Mouse (Mus musculus) brain, embryonic 18.5 days (tissue): ENCODE measurements around the gene Nt5c2.
"Not testable (repeated sequence)": the region's sequence is repeated elsewhere in the genome, so short reads cannot be mapped to it uniquely, and the experiment has no call there.

ENCODE experiments used
- DNase-seq: peaks from one replicate; pipeline ENCODE4 v3.0.0-alpha.2; 2012; ENCODE audit warnings: low read depth, low spot score

The Nt5c2 gene

DNA sequence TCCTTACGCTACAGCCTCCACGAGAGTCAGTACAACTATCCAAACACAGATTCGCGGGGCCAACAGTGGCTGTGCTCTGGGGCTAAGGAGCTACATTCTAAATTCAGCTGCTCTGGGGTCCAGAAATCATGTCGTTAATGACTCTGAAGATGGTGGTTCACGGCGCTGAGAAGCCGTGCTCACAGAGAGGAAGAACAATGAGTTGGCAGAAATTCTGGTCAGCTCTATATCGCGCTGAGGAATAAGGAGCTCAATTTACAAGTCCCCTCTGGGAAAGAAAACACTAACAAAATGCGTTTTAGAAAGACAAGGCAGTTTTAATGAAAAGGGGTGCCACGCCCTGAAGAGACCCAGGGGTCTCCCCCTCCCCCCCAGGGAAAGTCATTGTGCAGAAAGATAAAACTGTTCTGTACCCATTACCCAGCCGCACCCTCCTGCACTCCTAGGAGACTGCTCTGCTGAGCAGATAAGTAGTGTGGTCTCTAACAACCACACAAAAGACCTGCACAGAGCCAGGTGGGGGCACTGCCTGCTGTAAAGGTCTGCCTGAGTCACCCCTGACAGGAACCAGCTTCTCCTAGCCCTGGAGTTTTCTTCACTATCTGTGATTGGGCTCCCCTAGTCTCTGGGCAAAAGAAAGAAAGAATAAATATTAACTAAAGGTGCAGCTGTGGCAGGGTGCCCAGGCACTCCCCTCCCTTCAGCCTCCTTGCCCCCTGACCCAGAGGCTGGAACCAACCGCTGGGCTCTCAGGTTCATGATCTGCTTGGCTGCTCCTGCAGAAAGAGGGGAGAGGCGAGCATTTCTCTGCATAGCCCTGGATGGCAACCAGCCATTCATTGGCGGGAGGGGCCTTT lies 26.5 kb downstream of the Nt5c2 start:
- no peak for DNase-seq

GRCm38 (mm10) chr19:46987646-46988045 lies 27.3 kb downstream of the Nt5c2 start:
- DNase-seq = no peak

DNA sequence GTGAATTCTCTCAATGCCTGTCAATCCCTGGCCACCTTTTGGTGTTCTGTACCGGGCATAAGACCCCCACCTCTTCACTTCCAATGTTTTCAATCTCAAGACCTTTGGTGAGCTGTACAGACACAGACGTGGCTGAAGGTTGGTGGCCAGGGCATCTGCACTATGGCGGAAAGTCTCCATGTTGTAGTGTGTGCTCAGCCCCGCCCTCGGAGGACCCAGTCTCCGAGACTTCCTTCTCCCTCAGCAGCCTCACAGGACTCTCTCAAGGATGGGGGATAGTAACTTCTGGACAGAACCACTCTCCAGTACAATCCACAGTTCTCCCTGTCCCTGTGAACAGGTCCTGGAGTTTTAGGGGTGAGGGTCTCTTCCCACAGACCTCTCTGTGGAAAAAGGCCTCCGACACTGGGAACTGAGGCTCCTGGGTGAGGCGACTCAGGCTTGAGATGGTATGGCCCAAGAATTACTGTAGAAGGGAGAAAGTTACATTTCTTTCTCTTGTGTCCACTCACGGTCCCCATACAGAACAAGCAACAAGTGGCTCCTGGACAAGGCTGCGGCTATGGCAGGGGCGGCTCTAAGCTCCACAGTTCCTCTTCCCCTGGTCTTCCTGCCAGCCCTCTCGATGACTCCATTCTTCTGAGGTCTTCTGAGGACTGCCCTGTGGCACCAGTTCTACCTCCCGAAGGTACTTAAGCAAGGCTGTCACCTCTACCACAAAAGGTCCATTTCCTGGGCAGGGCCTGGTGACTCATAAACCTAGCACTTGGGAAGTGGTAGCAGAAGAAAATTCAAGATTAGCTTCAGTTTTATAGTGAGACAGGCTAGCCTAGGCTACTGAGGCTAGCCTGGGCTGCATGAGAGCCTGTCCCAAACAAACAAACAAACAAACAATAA lies 30.0 kb downstream of the Nt5c2 start:
- DNase-seq = no peak

- no peak for DNase-seq
Measured at GRCm38 (mm10) chr19:46983966-46984380, 31.0 kb downstream of the Nt5c2 start.

DNA sequence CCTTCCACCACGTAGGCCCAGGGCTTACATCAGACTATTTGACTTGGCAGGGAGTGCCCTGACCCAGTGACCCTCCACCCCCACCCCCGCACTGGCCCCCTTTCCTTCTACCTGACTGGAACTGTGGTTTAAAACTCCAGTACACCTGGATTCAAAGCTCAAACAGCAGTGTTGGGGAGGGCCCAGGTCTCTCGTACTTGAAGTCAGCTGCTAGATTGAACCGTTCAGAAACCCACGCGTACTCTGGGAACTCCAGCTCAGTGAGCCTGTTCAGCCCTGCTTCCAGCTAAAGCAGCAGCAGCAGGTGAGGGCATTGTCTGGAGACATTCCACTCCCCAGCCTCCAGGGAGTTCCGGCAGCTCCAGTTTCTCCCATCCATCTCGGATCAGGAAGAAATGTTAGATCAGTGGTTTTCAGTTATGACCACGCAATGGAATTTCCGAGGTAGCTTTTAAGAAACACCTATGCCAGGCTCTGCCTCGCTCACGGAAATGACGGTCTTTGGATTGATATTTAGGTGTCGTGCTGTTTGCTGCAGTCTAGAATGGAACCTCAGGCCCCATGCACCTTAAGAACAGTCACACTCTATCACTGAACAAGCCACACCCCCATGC lies 31.5 kb downstream of the Nt5c2 start:
- no peak for DNase-seq

DNA sequence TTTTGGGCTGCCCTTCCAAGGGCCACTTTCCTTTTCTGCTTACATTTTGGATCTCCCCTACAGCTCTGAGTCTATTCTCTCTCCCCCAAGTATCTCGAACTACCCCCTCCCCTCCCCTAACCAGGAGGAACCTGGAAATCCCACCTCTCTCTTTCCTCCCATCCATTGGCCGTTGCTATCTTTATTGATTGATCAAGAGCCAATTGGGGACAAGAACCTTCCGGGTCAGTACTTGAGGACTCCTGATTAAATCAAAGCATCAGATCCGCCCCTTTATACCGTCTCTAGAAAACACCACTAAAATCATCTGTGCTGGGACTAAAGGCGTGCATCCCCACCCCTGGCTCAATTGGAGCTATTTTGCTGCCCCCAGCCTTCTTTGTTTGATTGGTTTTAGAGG lies 33.5 kb downstream of the Nt5c2 start:
- DNase-seq = no peak

- no peak for DNase-seq
Measured at GRCm38 (mm10) chr19:46979781-46980105, 35.2 kb downstream of the Nt5c2 start.

DNA sequence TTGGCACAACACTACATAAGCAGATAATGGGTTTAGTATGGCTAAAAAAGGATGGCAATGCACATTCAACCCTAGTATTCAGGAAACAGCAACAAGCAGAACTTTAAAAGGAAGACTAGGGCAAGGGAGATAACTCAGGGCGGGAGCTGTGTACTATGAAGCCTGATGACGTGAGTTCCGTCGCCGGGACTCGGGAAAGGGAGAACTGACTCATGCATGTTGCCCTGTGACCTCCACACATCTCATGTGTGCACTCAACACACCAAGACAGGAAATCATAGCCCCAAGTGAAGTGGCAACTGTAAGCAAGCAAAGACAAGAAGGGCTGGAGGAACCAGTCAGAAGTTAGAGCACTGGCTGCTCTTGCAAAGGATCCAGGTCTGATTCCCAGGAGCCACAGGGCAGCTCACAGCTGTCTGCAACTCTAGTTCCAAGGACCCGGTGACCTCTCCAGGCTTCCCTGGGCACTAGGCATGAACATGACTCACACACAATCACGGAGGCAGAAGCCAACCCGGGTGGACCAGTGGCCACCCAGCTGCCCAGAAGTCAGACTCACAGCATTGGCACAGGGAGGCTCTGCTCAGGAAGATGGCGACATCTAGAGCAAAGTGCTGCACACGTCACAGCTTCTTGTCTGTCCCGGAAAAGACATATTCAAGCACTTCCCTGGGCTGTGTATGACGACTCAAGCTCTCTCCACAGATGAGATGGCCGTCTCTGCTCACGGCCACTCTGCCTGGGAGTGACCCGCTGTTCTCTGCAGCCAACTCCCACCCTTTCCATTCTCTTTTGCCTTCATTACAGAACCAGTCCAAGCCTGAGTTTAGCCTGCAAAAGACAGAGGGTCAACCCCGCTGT lies 35.8 kb downstream of the Nt5c2 start:
- DNase-seq = no peak

DNA sequence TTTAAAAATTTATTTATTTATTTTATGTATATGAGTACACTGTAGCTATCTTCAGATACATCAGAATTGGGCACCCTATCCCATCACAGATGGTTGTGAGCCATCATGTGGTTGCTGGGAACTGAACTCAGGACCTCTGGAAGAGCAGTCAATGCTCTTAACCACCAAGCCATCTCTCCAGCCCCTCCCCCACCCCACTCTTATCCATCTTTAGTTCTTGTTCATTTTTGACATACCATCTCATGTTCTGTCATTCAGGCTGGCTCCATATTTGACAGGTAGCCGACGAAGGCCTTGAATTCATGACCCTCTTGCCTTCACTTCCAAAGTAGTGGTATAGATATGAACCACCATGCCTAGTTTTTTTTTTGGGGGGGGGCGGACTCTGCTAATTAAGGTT lies 36.9 kb downstream of the Nt5c2 start:
- DNase-seq = not testable (repeated sequence)

DNA sequence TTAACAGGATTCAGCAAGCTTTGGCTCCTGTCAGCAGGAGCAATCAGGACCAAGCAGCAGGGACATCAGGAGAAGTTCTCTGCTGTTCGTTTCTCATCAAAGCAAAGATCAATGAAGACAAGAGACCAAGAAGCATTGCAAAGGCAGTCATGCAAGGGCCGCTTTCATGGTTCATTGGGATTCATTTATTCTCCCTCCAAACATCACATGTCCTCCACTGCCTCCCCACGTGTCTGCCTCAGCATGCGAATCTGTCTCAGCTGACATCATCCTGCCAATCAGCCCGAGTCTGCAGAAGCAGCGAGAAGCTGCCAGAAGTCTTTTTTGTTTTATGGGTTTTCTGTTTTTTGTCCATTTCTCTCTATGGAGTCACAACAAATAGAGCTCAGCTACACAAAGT lies 37.5 kb downstream of the Nt5c2 start:
- no peak for DNase-seq

GRCm38 (mm10) chr19:46976743-46977142 lies 38.2 kb downstream of the Nt5c2 start:
- DNase-seq = no peak

- DNase-seq = no peak
Measured at GRCm38 (mm10) chr19:46975997-46976396, 39.0 kb downstream of the Nt5c2 start.

GRCm38 (mm10) chr19:46975565-46975964 lies 39.4 kb downstream of the Nt5c2 start:
- DNase-seq = no peak

DNA sequence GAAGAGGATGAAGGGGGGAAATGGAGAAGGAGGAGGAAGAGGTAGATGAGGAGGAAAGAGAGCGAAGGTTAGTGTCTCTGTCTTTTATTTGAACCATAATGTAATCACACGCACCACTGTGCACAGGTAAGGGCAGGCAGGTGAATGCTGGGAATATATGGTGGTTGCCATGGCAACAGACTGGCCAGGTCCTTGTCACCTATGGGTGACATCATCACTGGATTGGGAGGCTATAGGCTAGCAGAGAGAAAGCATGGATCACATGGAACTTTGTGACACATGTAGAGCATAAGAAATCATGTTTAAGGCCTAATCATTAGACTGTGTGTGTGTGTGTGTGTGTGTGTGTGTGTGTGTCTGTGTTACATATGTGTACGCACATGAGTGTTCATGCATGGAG lies 42.8 kb downstream of the Nt5c2 start:
- DNase-seq = no peak

GRCm38 (mm10) chr19:46971712-46972111 lies 43.2 kb downstream of the Nt5c2 start:
- no peak for DNase-seq

GRCm38 (mm10) chr19:46971051-46971689 lies 43.8 kb downstream of the Nt5c2 start:
- DNase-seq = no peak

DNA sequence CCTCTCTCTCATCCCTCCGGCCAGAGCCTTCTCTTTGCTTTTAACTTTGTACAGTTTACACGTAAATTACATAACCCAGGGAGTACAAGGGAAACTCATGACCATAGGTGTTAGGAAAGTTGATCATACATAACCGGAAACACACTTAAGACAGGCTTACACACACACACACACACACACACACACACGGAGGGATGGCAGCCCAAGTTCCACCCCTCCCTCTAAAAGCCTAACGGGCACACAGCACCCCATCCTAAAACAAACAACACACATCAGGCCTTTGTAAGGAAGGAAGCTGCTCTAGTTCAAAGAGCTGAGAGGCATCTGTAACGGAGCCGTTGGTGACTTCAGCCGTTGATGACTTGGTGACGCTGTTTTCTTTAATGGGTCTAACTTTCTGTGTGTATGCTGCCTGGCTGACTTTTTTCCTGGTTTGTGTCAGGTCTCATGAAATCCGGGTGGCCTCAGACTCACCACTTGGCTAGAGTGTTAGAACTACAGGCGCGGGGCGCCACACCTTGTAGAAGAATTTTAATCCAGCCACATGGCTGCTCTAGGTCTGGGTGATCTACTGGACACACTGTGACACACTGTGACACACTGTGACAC lies 44.7 kb downstream of the Nt5c2 start:
- DNase-seq = no peak

DNA sequence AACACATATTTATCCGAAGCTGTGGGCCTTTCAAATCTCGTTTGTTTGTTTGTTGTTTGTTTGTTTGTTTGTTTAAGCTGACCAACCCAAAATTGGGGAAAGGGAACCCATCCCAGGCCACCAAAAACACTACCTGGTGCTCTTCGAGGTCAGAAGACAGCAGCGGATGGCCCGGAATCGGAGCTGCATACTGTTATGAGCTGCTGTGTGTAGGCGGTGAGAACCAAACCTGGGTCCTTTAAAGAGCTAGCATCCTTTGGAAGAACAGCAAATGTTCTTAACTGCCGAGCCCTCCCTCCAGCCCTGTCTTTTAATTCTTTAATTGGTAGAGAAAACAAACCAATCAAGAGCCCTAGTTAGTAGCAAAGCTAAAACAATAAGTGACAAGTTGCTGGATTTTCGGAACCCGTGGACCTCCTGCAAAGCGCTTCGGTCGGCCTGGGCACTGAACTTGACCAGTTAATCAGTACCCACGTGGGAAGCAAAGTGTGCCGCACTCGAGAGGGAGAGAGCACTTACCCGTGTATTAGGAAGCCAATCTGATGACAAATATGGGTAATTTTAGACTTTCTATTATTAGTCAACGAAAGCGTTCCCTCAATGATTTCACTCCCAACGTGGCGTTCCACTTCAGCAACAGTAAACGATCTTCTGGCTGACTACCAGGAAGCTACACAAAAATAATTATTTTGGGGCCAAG lies 45.5 kb downstream of the Nt5c2 start:
- no peak for DNase-seq

DNA sequence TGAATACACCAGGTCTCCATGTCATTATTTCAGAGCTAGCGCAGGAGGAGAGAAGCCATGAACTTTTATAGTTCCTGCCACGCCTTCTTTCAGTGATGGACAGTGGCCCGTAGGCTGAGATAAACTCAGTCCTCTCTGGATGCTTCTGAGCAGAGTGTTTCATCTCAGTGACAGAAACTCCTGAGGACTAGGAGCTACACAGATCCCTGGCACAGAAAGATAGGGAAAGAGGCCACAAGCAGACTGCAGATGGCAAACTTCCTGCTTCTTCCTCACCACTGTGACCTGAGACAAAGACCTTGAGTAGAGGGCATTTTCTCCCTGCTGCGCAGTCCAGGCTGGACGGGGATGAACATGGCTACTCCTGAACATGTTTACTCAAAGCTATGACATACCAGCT lies 46.1 kb downstream of the Nt5c2 start:
- no peak for DNase-seq

DNA sequence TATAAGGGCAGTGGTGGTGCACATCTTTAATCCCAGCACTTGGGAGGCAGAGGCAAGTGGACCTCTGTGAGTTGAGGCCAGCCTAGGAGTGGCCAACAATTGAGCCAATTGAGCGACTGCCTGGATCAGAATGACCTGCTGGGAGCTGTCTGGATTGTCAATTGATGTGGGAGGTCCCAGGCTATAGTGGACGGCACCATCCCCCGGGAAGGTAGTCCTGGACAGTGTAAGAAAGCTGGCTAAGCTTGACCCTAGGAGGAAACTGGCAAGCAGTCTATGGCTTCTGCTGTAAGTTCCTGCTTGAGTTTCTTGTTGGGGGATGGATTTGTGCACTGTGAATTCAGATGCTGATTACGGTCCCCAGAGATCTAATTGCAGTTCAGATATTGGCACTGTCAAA lies 47.1 kb downstream of the Nt5c2 start:
- DNase-seq = no peak
